In genomic region chr6:31100084-31100579, GRCm38 (mm10) we compare ENCODE assay signal across 8 mouse cellular contexts.
DNase-seq lines count a peak whose midpoint lies in the region; TF ChIP-seq lines count a peak whose summit lies in the region.
"Had no signal": no experiment of that assay in that cellular context is flagged by ENCODE, and none has a peak within 500 bp of the region (broad histone marks: within the 10 kb centered on the region; RNA-seq: fewer than 3 reads in every experiment).

No protein-coding gene starts in this region.

- WGBS in small intestine, adult 2 months = 31% methylated on average over 12 of the region's 12 CpGs

- H3K4me1 ChIP-seq in embryonic fibroblast, embryonic 13.5 days (ENCODE audit: control insufficient read depth, insufficient read depth, low read length) = peaks cover 35% of the 10 kb centered on the region
- peaks cover 8% of the 10 kb centered on the region; the same call in 1 of the 2 replicates for H3K4me1 ChIP-seq in small intestine, adult 2 months (ENCODE audit: control insufficient read depth, insufficient read depth, insufficient read length, low read length)

- intact Hi-C loops in left cerebral cortex, adult 2 months (cut with DNase I) = no loop called here
- intact Hi-C loops in left cerebral cortex, postnatal 36 days (cut with DNase I) = no loop called here

- TF ChIP-seq POLR2A in embryonic fibroblast, embryonic 13.5 days (IDR thresholded peaks at IDR 0.05; ENCODE audit: low read depth, low read length) = no peak
- TF ChIP-seq POLR2A in small intestine, adult 2 months (IDR thresholded peaks at IDR 0.05; ENCODE audit: low read depth, low read length) = no peak

- TF ChIP-seq CTCF in left cerebral cortex, adult 2 months (IDR thresholded peaks at IDR 0.05) = no peak
- TF ChIP-seq CTCF in embryonic fibroblast, embryonic 13.5 days (IDR thresholded peaks at IDR 0.05; ENCODE audit: borderline replicate concordance, insufficient read depth, low read length) = no peak
- TF ChIP-seq CTCF in small intestine, adult 2 months (IDR thresholded peaks at IDR 0.05; ENCODE audit: extremely low read depth, insufficient read length, insufficient replicate concordance, low read depth, low read length) = no peak

- H3K27ac ChIP-seq in left cerebral cortex, adult 2 months = 0 out of 2 replicates have a peak overlapping the region, but pooled peaks have one; percentile 19
- peak overlapping the region; percentile 66 for H3K27ac ChIP-seq in embryonic fibroblast, embryonic 13.5 days (ENCODE audit: insufficient read depth, low read length)
- peak overlapping the region; percentile 7; the same call in 1 of the 2 replicates for H3K27ac ChIP-seq in small intestine, adult 2 months (ENCODE audit: insufficient read depth, low read depth, low read length)

- peak in 1 of 2 experiments; percentile 21 for DNase-seq in left cerebral cortex, adult 2 months (ENCODE audit: extremely low spot score in 1 of 2, low spot score in 2 of 2)
- no peak for DNase-seq in left cerebral cortex, postnatal 36 days (ENCODE audit: low spot score in 2 of 2)
- DNase-seq in adrenal gland, adult 8-10 months = peak; percentile 74
- no peak for DNase-seq in layer of hippocampus, adult 18-20 months (ENCODE audit: low spot score in 2 of 2)
- no peak for DNase-seq in spleen, postnatal 10 days (ENCODE audit: low spot score in 2 of 2)
- DNase-seq: liver, postnatal 0 days had no signal

- H3K4me3 ChIP-seq in left cerebral cortex, adult 2 months = no peak overlapping the region
- H3K4me3 ChIP-seq in embryonic fibroblast, embryonic 13.5 days (ENCODE audit: insufficient read depth, low read length) = no peak overlapping the region
- no peak overlapping the region for H3K4me3 ChIP-seq in small intestine, adult 2 months (ENCODE audit: low read depth, low read length)

- no peaks in the 10 kb centered on the region for H3K27me3 ChIP-seq in small intestine, adult 2 months (ENCODE audit: control insufficient read depth, insufficient read depth, low read length)

- H3K36me3 ChIP-seq in small intestine, adult 2 months (ENCODE audit: control insufficient read depth, insufficient read depth, low read length) = peaks cover 27% of the 10 kb centered on the region

Comparison
In these comparisons a context has a peak if more than half of its experiments do, and no peak if none do; other contexts are left out.
1. H3K27ac ChIP-seq: peak in every context shown above with its lines; median percentile 66 in embryonic fibroblast, embryonic 13.5 days; 19 in left cerebral cortex, adult 2 months; 7 in small intestine, adult 2 months.